Mouse (Mus musculus) intestine, embryonic 16.5 days (tissue): ENCODE measurements around the gene Calm3. TPM values are rescaled to one million over a fixed set of nuclear protein-coding genes. Genes with fewer than 3 reads are reported as not detected.

Experiments
- ATAC-seq: fragments of 200-750 bp; cut with Nextera tagmentation; 2 replicates; pipeline ENCODE4 v1.8.0; 2017; ENCODE audit warnings: moderate TSS enrichment, moderate library complexity
- H3K27ac ChIP-seq: fragments of 300-500 bp; sonication (generic); 2 replicates; pipeline ENCODE4 v1.5.1; 2014; ENCODE audit warnings: mild to moderate bottlenecking, low read length
- H3K27me3 ChIP-seq: fragments of 300-500 bp; sonication (generic); replicated peaks from 2 replicates; pipeline ENCODE4 v1.6.1; 2014; ENCODE audit warnings: low read length, control low read depth, mixed read lengths; ENCODE audit not compliant: control insufficient read depth, insufficient read depth
- H3K36me3 ChIP-seq: fragments of 300-500 bp; sonication (generic); 2 replicates; pipeline ENCODE4 v1.6.1; 2014; ENCODE audit warnings: low read length, control low read depth; ENCODE audit not compliant: control insufficient read depth, insufficient read depth
- H3K4me1 ChIP-seq: fragments of 300-500 bp; sonication (generic); 2 replicates; pipeline ENCODE4 v1.6.1; 2014; ENCODE audit warnings: low read length, control low read depth, mixed read lengths; ENCODE audit not compliant: control insufficient read depth, insufficient read depth
- H3K4me2 ChIP-seq: fragments of 300-500 bp; sonication (generic); 2 replicates; pipeline ENCODE4 v1.6.1; 2014; ENCODE audit warnings: low read depth, low read length, control low read depth
- H3K4me3 ChIP-seq: fragments of 300-500 bp; sonication (generic); 2 replicates; pipeline ENCODE4 v1.5.1; 2014; ENCODE audit warnings: mild to moderate bottlenecking, low read length
- H3K9ac ChIP-seq: fragments of 300-500 bp; sonication (generic); 2 replicates; pipeline ENCODE4 v1.6.1; 2014; ENCODE audit warnings: low read depth, low read length
- H3K9me3 ChIP-seq: fragments of 300-500 bp; sonication (generic); 2 replicates; pipeline ENCODE4 v1.6.1; 2016; ENCODE audit warnings: low read length, control low read depth; ENCODE audit not compliant: control insufficient read depth
- WGBS: fragments of 180-500 bp; shearing (Covaris S2); extraction: QIAGEN DNeasy Blood & Tissue Kit; methylation state at CpG from one replicate; pipeline ENCODE4 v1.1.7; 2014; 5-methylcytosine and 5-hydroxymethylcytosine counted together
- polyA plus RNA-seq: library from polyadenylated mRNA; unstranded; fragments of >200 nt; fragmentation: Nextera tagmentation; extraction: Ambion mirVana; gene quantifications from 2 replicates; pipeline ENCODE4 v1.2.1, GENCODE M21; 2015

The Calm3 gene
- polyA plus RNA-seq, 1 experiment from 2014 or later, result 163 TPM

DNA sequence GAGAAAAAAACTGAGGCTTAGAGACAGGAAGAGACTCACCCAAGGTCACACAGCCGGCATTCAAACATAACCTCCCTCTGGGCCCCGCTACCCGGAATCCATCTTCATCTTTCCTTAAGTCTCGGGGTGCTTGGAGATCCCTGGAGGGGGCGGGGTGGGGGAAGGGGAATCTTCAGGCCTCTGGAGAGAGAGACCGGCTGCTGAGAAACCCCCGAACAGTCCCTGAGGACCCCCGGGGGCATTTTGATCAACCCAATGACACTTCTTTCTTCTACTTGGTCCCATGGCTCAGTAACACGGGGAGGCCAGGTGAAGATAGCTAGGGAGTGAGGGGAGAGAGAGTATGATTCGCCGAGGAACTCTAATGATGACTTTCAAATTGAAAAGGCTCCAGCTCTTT, 47.9 kb downstream of the Calm3 start:
- no peak for ATAC-seq
- H3K27ac ChIP-seq, result peak overlapping the region; percentile 74
- H3K27me3 ChIP-seq, result no peaks in the 10 kb centered on the region
- H3K4me3 ChIP-seq, result peak overlapping the region; percentile 61
- peaks cover 24% of the 10 kb centered on the region for H3K4me1 ChIP-seq
- H3K9me3 ChIP-seq, result no peaks in the 10 kb centered on the region
- peaks cover under 1% of the 10 kb centered on the region; the same call in 1 of the 2 replicates for H3K36me3 ChIP-seq
- WGBS, result 10% methylated on average over 11 of the region's 11 CpGs
- H3K4me2 ChIP-seq, result peak overlapping the region; percentile 70
- H3K9ac ChIP-seq, result peak overlapping the region; percentile 72

DNA sequence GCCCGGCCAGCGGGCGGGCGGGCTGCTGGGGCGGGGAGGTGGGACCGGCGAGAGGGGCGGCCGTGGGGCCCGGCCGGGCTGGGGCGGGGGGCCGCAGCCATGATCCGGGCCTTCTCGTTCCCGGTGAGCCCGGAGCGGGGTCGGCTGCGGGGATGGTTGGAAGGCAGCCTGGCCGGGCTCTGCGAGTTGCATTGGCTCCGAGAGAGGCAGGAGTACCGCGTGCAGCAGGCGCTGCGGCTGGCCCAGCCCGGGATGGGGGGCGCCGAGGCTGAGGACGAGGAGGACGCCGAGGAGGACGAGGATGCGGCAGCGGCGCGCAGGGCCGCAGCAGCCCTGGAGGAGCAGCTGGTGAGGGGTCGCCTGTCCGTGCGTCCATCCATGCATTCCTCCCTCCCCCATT, 48.6 kb downstream of the Calm3 start:
- H3K4me3 ChIP-seq, result peak overlapping the region; percentile 61
- no peaks in the 10 kb centered on the region for H3K27me3 ChIP-seq
- peak overlapping the region; percentile 47 for H3K27ac ChIP-seq
- H3K36me3 ChIP-seq, result no peaks in the 10 kb centered on the region
- peak overlapping the region; percentile 70 for H3K4me2 ChIP-seq
- no peak; the same call in 1 of the 2 replicates for ATAC-seq
- H3K4me1 ChIP-seq, result peaks cover 17% of the 10 kb centered on the region
- under 1% methylated on average over 39 of the region's 42 CpGs for WGBS
- H3K9ac ChIP-seq, result peak overlapping the region; percentile 72
- H3K9me3 ChIP-seq, result no peaks in the 10 kb centered on the region

DNA sequence AGATGAGACGGTGACA, 48.8 kb downstream of the Calm3 start, which contains the start of gene Dact3:
Gene Dact3 (plus strand): TSS at position 8 of the 16 bp plus-strand sequence.
- no peak for ATAC-seq
- 0% methylated on average over 1 of the region's 1 CpGs for WGBS

GRCm38 (mm10) chr7:16874756-16875309, 49.1 kb downstream of the Calm3 start:
- WGBS, result under 1% methylated on average over 33 of the region's 33 CpGs
- Histone ChIP-seq H3K36me3 (no peaks in the 10 kb centered on the region), H3K4me2 (peak overlapping the region; percentile 70), H3K27ac (peak overlapping the region; percentile 91), H3K9me3 (no peaks in the 10 kb centered on the region), H3K9ac (peak overlapping the region; percentile 72; the same call in 1 of the 2 replicates), H3K4me3 (peak overlapping the region; percentile 61), H3K27me3 (no peaks in the 10 kb centered on the region), H3K4me1 (peaks cover 13% of the 10 kb centered on the region)
- ATAC-seq, result peak; percentile 96

More for the DNA sequence above, 48.8 kb downstream of the Calm3 start, which contains the start of gene Dact3:
- Histone ChIP-seq H3K9me3 (no peaks in the 10 kb centered on the region), H3K4me1 (peaks cover 15% of the 10 kb centered on the region), H3K4me2 (peak within 1 kb of the TSS; percentile 70), H3K9ac (peak within 1 kb of the TSS; percentile 72), H3K4me3 (peak within 1 kb of the TSS; percentile 61), H3K27me3 (no peaks in the 10 kb centered on the region), H3K36me3 (no peaks in the 10 kb centered on the region), H3K27ac (peak within 1 kb of the TSS; percentile 91)

DNA sequence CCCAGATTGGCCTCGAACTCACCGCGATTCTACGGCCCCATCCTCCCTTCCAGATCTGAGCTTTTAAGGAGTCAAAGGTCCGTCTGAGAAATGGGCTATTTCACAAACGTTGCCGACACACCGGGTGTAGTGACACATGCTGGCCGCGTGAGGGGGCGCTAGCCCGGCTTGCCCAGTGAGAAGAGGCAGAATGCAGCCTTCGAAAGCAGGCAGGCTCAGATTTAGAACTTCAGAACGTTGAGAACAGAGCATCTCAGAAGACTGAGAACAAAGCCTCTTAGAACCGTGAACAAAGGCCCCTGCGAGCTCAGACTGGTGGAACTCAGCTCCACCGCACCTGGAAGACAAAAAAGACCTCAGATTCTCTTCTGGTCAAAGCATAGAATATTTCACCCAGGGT, 49.7 kb downstream of the Calm3 start:
- Histone ChIP-seq H3K36me3 (no peaks in the 10 kb centered on the region), H3K9ac (peak overlapping the region; percentile 44; the same call in 1 of the 2 replicates), H3K4me2 (peak overlapping the region; percentile 50), H3K27me3 (no peaks in the 10 kb centered on the region), H3K4me3 (peak overlapping the region; percentile 37), H3K4me1 (peaks cover 13% of the 10 kb centered on the region), H3K27ac (peak overlapping the region; percentile 91), H3K9me3 (no peaks in the 10 kb centered on the region)
- 4% methylated on average over 17 of the region's 17 CpGs for WGBS
- ATAC-seq, result no peak

DNA sequence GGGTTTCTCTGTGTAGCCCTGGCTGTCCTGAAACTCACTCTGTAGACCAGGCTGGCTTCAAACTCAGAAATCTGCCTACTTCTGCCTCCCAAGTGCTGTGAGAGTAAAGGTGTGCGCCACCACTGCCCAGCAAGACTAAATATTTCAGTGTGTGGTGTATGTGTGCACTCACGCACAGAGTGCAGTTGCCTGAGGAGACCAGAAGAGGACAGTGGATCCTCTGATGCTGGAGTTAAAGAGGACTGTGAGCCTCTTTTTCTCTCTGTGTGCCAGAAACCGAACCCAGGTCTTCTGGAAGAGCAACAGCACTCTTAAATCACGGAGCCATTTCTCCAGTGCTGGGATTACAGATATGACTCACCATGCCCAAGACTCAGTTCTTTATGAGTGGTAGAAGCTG, 50.5 kb downstream of the Calm3 start:
- no peaks in the 10 kb centered on the region for H3K9me3 ChIP-seq
- no peak overlapping the region for H3K4me2 ChIP-seq
- no peak overlapping the region for H3K4me3 ChIP-seq
- H3K27ac ChIP-seq, result no peak overlapping the region
- no peaks in the 10 kb centered on the region for H3K27me3 ChIP-seq
- H3K36me3 ChIP-seq, result no peaks in the 10 kb centered on the region
- WGBS, result 95% methylated on average over 4 of the region's 4 CpGs
- peaks cover 9% of the 10 kb centered on the region for H3K4me1 ChIP-seq
- no peak overlapping the region for H3K9ac ChIP-seq
- no peak for ATAC-seq

GRCm38 (mm10) chr7:16872478-16872877, 51.4 kb downstream of the Calm3 start:
- WGBS, result 92% methylated on average over 9 of the region's 9 CpGs
- Histone ChIP-seq H3K27ac (no peak overlapping the region), H3K4me1 (peaks cover 9% of the 10 kb centered on the region), H3K4me3 (no peak overlapping the region), H3K27me3 (no peaks in the 10 kb centered on the region), H3K36me3 (no peaks in the 10 kb centered on the region), H3K9me3 (no peaks in the 10 kb centered on the region), H3K9ac (no peak overlapping the region), H3K4me2 (no peak overlapping the region)
- ATAC-seq, result no peak

DNA sequence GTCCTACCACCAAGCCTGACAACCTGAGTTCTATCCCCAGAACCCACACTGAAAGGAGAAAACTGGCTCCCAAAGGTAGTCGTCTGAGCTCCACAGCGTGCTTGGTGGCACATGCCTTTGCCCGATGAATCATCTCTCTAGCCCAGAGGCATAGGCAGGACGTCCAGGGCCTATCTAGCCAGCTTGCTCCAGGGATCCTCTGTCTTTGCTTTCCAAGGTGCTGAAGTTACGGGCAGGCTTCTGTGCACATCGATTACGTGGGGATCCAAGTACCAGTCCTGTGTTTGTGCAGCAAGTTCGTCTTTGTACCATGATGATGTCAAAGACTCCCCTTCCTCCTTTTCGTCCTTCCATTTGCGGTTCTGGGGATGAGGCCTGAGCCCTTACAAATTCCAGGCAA, 52.3 kb downstream of the Calm3 start:
- 81% methylated on average over 10 of the region's 10 CpGs for WGBS
- no peaks in the 10 kb centered on the region; the same call in 1 of the 2 replicates for H3K36me3 ChIP-seq

DNA sequence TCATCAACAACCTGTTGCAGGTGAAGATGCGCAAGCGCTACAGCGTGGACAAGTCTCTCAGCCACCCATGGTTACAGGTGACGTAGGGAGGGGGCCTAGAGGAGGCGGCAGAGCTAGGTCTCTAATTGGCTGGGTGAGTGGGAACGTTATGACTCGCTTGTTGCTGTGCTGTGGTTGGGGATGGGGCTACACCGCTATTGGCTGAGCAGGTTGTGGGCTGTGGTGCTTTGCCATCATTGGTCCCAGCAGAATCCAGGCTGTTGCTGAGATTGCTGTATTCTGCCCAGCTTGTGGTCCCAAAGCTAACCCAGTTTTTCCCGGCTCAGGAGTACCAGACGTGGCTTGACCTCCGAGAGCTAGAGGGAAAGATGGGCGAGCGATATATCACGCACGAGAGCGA, 54.4 kb downstream of the Calm3 start:
- Histone ChIP-seq H3K4me1 (no peaks in the 10 kb centered on the region), H3K9me3 (no peaks in the 10 kb centered on the region), H3K27me3 (no peaks in the 10 kb centered on the region), H3K9ac (no peak overlapping the region), H3K4me2 (peak overlapping the region; percentile 20; the same call in 1 of the 2 replicates), H3K27ac (no peak overlapping the region), H3K36me3 (peaks cover 5% of the 10 kb centered on the region), H3K4me3 (no peak overlapping the region)
- WGBS, result 31% methylated on average over 16 of the region's 16 CpGs
- ATAC-seq, result peak; percentile 77

More for the DNA sequence above, 52.3 kb downstream of the Calm3 start:
- Histone ChIP-seq H3K4me1 (peaks cover 4% of the 10 kb centered on the region), H3K27ac (no peak overlapping the region), H3K27me3 (no peaks in the 10 kb centered on the region), H3K4me3 (no peak overlapping the region), H3K9ac (no peak overlapping the region), H3K9me3 (no peaks in the 10 kb centered on the region), H3K4me2 (no peak overlapping the region)
- ATAC-seq, result no peak

DNA sequence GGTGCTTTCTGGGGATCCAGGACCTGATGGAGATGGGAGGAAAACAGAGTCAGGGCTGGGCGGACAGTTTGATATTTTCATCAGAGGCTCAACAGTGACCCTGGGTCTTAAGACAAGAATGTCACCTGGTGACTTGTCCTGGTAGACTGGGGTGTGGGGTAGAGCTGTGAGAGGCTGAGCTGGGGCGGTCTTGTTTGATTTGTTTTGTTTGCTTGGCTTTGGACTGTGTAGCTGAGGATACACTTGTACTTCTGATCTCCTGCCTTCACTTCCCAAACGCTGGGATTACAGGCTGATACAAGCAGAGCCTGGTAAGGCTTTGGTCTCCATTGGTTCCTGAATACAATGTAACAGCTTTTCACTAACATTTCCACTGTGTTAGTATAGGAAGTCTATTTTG, 56.4 kb downstream of the Calm3 start:
- Histone ChIP-seq H3K4me1 (no peaks in the 10 kb centered on the region), H3K4me2 (no peak overlapping the region), H3K36me3 (peaks cover 5% of the 10 kb centered on the region), H3K9me3 (no peaks in the 10 kb centered on the region), H3K9ac (no peak overlapping the region), H3K27ac (no peak overlapping the region), H3K27me3 (no peaks in the 10 kb centered on the region), H3K4me3 (no peak overlapping the region)
- WGBS, result 66% methylated on average over 3 of the region's 3 CpGs
- no peak for ATAC-seq
